Mouse (Mus musculus): ENCODE measurements around the gene Acss2. TPM values are rescaled to one million over a fixed set of nuclear protein-coding genes. Genes with fewer than 3 reads are reported as not detected.
A peak's percentile ranks its signal among the peaks of the same experiment; 100 is the strongest.

Acss2 gene
- polyA plus RNA-seq, 1 experiment = 98.5 TPM

GRCm38 (mm10) chr2:155633121-155633520 is 115.4 kb downstream of the Acss2 start:
- Histone ChIP-seq H3K4me1 (ENCODE audit: control insufficient read depth, insufficient read depth, low read length) (peaks cover 61% of the 10 kb centered on the region), H3K27me3 (ENCODE audit: control insufficient read depth, insufficient read depth, low read length) (no peaks in the 10 kb centered on the region), H3K4me3 (replicated peaks; ENCODE audit: insufficient read depth, low read depth, low read length) (no peak overlapping the region), H3K27ac (ENCODE audit: insufficient read depth, low read length) (peak overlapping the region; percentile 54; the same call in 1 of the 2 replicates)
- WGBS = 71% methylated on average over 19 of the region's 19 CpGs
- DNase-seq = no peak
- TF ChIP-seq CTCF (IDR thresholded peaks at IDR 0.05; ENCODE audit: borderline replicate concordance, insufficient read depth, low read depth, low read length) (no peak), POLR2A (IDR thresholded peaks at IDR 0.05; ENCODE audit: borderline replicate concordance, insufficient read depth, low read length) (no peak)

GRCm38 (mm10) chr2:155633731-155634130 is 116.0 kb downstream of the Acss2 start:
- 18% methylated on average over 9 of the region's 9 CpGs for WGBS
- TF ChIP-seq CTCF (IDR thresholded peaks at IDR 0.05; ENCODE audit: borderline replicate concordance, insufficient read depth, low read depth, low read length) (no peak), POLR2A (IDR thresholded peaks at IDR 0.05; ENCODE audit: borderline replicate concordance, insufficient read depth, low read length) (no peak)
- DNase-seq = peak; percentile 65 to 72
- Histone ChIP-seq H3K27me3 (ENCODE audit: control insufficient read depth, insufficient read depth, low read length) (no peaks in the 10 kb centered on the region), H3K4me3 (replicated peaks; ENCODE audit: insufficient read depth, low read depth, low read length) (no peak overlapping the region), H3K4me1 (ENCODE audit: control insufficient read depth, insufficient read depth, low read length) (peaks cover 60% of the 10 kb centered on the region), H3K27ac (ENCODE audit: insufficient read depth, low read length) (peak overlapping the region; percentile 54)

DNA sequence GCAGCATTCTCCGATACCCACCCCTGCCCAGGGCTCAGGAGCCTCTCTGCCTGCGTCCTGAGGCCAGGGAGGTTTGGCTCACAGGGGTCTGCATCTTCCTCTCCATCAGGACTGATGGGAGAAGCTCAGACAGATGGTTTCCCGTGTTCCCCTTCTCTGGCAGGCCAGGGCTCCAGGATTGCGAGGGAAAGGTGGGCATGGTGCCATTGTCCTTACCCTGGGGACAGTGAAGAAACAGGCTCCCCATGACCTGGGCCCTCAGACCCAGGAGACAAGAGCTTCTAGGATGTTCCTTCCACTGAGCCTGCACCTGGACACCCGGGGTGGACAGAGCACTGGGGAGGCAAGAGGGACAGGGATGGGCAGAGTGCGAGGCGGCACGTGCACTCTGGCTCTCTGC is 116.8 kb downstream of the Acss2 start:
- peaks cover 59% of the 10 kb centered on the region for H3K4me1 ChIP-seq (ENCODE audit: control insufficient read depth, insufficient read depth, low read length)
- no peak overlapping the region for H3K4me3 ChIP-seq (replicated peaks; ENCODE audit: insufficient read depth, low read depth, low read length)
- H3K27ac ChIP-seq (ENCODE audit: insufficient read depth, low read length) = peak overlapping the region; percentile 8; the same call in 1 of the 2 replicates
- peak in 1 of 2 experiments; percentile 44 for DNase-seq
- TF ChIP-seq CTCF (IDR thresholded peaks at IDR 0.05; ENCODE audit: borderline replicate concordance, insufficient read depth, low read depth, low read length) (no peak), POLR2A (IDR thresholded peaks at IDR 0.05; ENCODE audit: borderline replicate concordance, insufficient read depth, low read length) (no peak)
- WGBS = 42% methylated on average over 8 of the region's 8 CpGs
- H3K27me3 ChIP-seq (ENCODE audit: control insufficient read depth, insufficient read depth, low read length) = no peaks in the 10 kb centered on the region

Other genes starting within 250 kb of the Acss2 start
- gene Map1lc3a, start 241.7 kb upstream of the Acss2 start, polyA plus RNA-seq (2012; rRNA removed) = 407 and 443 TPM in 2 replicates
- 38.3 TPM in 2 replicates for gene Pigu, start 160.5 kb upstream of the Acss2 start, polyA plus RNA-seq (2012; rRNA removed)
- gene Trp53inp2, start 136.9 kb upstream of the Acss2 start, polyA plus RNA-seq (2012; rRNA removed) = 195 and 211 TPM in 2 replicates
- gene Ncoa6, start 44.1 kb upstream of the Acss2 start, polyA plus RNA-seq (2012; rRNA removed) = 39.0 and 47.1 TPM in 2 replicates
- gene Ggt7, start 289 bp downstream of the Acss2 start, polyA plus RNA-seq (2012; rRNA removed) = 235 and 237 TPM in 2 replicates
- gene Gss, start 74.9 kb downstream of the Acss2 start, polyA plus RNA-seq (2012; rRNA removed) = 25.7 and 26.5 TPM in 2 replicates
- gene Myh7b, start 93.3 kb downstream of the Acss2 start, polyA plus RNA-seq (2012; rRNA removed) = 17.6 and 20.8 TPM in 2 replicates
- 223 and 236 TPM in 2 replicates for gene Trpc4ap, start 174.4 kb downstream of the Acss2 start, polyA plus RNA-seq (2012; rRNA removed)
- gene Edem2, start 211.5 kb downstream of the Acss2 start, polyA plus RNA-seq (2012; rRNA removed) = 52.9 and 53.4 TPM in 2 replicates
- gene Gm17581, start 217.9 kb downstream of the Acss2 start, polyA plus RNA-seq (2012; rRNA removed) = not detected in 2 replicates
- 1.9 TPM in 2 replicates for gene Procr, start 233.2 kb downstream of the Acss2 start, polyA plus RNA-seq (2012; rRNA removed)

Measured in cerebellum, adult 2 months (tissue).